ENCODE assay signal across 8 mouse cellular contexts in genomic region chr8:104022691-104023509, GRCm38 (mm10).
DNase-seq lines count a peak whose midpoint lies in the region; ATAC-seq and TF ChIP-seq lines count a peak whose summit lies in the region.

No protein-coding gene starts in this region.

- H3K27ac ChIP-seq in stomach, embryonic 15.5 days = peak overlapping the region; percentile 42; the same call in 1 of the 2 replicates
- no peak overlapping the region for H3K27ac ChIP-seq in forebrain, postnatal 0 days (ENCODE audit: low read depth, low read length)

- peak; percentile 11 for DNase-seq in urinary bladder, postnatal 25 days (ENCODE audit: low spot score)
- DNase-seq in urinary bladder, adult 2 months (ENCODE audit: low spot score) = no peak
- peak; percentile 61 to 62 for DNase-seq in gastrocnemius, postnatal 36 days
- peak; percentile 32 to 36 for DNase-seq in layer of hippocampus, postnatal 36 days
- DNase-seq in ovary, adult 18-20 months (ENCODE audit: low spot score) = no peak
- DNase-seq in forebrain, postnatal 0 days = no peak
- DNase-seq in kidney, adult 9 months = no peak

- no peak overlapping the region for H3K9ac ChIP-seq in stomach, embryonic 15.5 days
- no peak overlapping the region for H3K9ac ChIP-seq in forebrain, postnatal 0 days

- H3K4me2 ChIP-seq in stomach, embryonic 15.5 days = no peak overlapping the region
- H3K4me2 ChIP-seq in forebrain, postnatal 0 days (ENCODE audit: low read depth) = no peak overlapping the region

- H3K27me3 ChIP-seq in stomach, embryonic 15.5 days (replicated peaks) = no peaks in the 10 kb centered on the region
- no peaks in the 10 kb centered on the region for H3K27me3 ChIP-seq in forebrain, postnatal 0 days (ENCODE audit: insufficient read depth, low read length)

- no peaks in the 10 kb centered on the region for H3K36me3 ChIP-seq in stomach, embryonic 15.5 days
- H3K36me3 ChIP-seq in forebrain, postnatal 0 days (ENCODE audit: insufficient read depth) = no peaks in the 10 kb centered on the region

- WGBS in stomach, embryonic 15.5 days = 44% methylated on average over 9 of the region's 9 CpGs
- 71% methylated on average over 9 of the region's 9 CpGs for WGBS in forebrain, postnatal 0 days

- intact Hi-C loops in gastrocnemius, postnatal 36 days (cut with DNase I) = loop anchor here (10.0 kb wide), 1 partner anchor 1238 kb away; the partner anchor contains the start of gene Cdh11

- H3K4me1 ChIP-seq in stomach, embryonic 15.5 days = 0 out of 2 replicates have a peak, but pooled peaks cover 3% of the 10 kb centered on the region
- no peaks in the 10 kb centered on the region for H3K4me1 ChIP-seq in forebrain, postnatal 0 days (ENCODE audit: insufficient read depth)

- H3K4me3 ChIP-seq in stomach, embryonic 15.5 days (replicated peaks) = no peak overlapping the region
- no peak overlapping the region for H3K4me3 ChIP-seq in forebrain, postnatal 0 days (ENCODE audit: low read depth, low read length)

- no peak for TF ChIP-seq CTCF in forebrain, postnatal 0 days (IDR thresholded peaks at IDR 0.05; ENCODE audit: low read depth)

- no peaks in the 10 kb centered on the region for H3K9me3 ChIP-seq in stomach, embryonic 15.5 days
- H3K9me3 ChIP-seq in forebrain, postnatal 0 days (ENCODE audit: low read length) = no peaks in the 10 kb centered on the region

- ATAC-seq in stomach, embryonic 15.5 days (ENCODE audit: insufficient read depth, low FRiP score, low read depth) = peak; percentile 40
- ATAC-seq in forebrain, postnatal 0 days = no peak

Comparison
In these comparisons a context has a peak if more than half of its experiments do, and no peak if none do; other contexts are left out.
1. DNase-seq: peak in urinary bladder, postnatal 25 days (single experiment), gastrocnemius, postnatal 36 days (2 of 2) and layer of hippocampus, postnatal 36 days (2 of 2); none in urinary bladder, adult 2 months (single experiment), ovary, adult 18-20 months (single experiment), forebrain, postnatal 0 days (single experiment) and kidney, adult 9 months (single experiment).